Mouse (Mus musculus): ENCODE results near the gene Olfr1419.

DNA sequence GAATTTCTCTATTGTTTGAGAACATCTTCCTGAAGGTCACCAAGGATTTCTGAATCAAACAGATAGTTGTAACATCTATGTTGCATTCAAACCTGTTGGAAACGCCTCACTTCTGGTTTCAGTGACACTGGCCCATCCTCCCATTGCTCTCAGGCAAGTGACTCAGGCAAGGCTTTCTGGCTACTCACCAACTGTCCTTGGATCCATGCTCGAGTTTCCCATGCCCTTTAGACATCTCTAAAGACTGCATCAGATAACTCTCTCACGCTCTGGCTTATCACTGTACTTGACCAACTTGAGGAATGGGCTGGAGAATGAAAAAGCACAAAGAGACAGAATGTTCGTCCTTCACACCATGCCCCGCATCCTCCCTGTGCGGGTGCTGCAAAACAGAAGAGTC is 18.4 kb downstream of the Olfr1419 start:
- TF ChIP-seq HCFC1 (IDR thresholded peaks at IDR 0.05; ENCODE audit: borderline replicate concordance, insufficient read depth, low read length) (no peak), ZNF384 (IDR thresholded peaks at IDR 0.05; ENCODE audit: low read depth, low read length) (no peak), CHD2 (IDR thresholded peaks at IDR 0.05; ENCODE audit: low read depth, low read length) (no peak), ZC3H11A (IDR thresholded peaks at IDR 0.05; ENCODE audit: borderline replicate concordance, low read depth, low read length) (no peak)

All from ES-E14 (cell line).